ENCODE assay signal across 23 mouse cellular contexts in genomic region chr2:34017142-34017453, GRCm38 (mm10).
DNase-seq lines count a peak whose midpoint lies in the region; ATAC-seq lines count a peak whose summit lies in the region.
"Had no signal": no experiment of that assay in that cellular context is flagged by ENCODE, and none has a peak within 500 bp of the region (broad histone marks: within the 10 kb centered on the region; RNA-seq: fewer than 3 reads in every experiment).

No protein-coding gene starts in this region.

- no peaks in the 10 kb centered on the region for H3K4me1 ChIP-seq in heart, embryonic 10.5 days
- peaks cover 19% of the 10 kb centered on the region for H3K4me1 ChIP-seq in forebrain, embryonic 14.5 days (ENCODE audit: control insufficient read depth, insufficient read depth, low read length)
- H3K4me1 ChIP-seq in hindbrain, embryonic 14.5 days (replicated peaks; ENCODE audit: control insufficient read depth, insufficient read depth, low read length) = peaks cover 18% of the 10 kb centered on the region
- H3K4me1 ChIP-seq in neural tube, embryonic 13.5 days (replicated peaks) = peaks cover 20% of the 10 kb centered on the region
- H3K4me1 ChIP-seq: intestine, embryonic 15.5 days; megakaryocyte, embryonic 14.5 days had no signal

- DNase-seq in heart, adult 11 months = peak; percentile 68
- no peak for DNase-seq in heart, embryonic 10.5 days (ENCODE audit: low spot score)
- DNase-seq in forebrain, embryonic 14.5 days (ENCODE audit: low spot score) = no peak
- DNase-seq in hindbrain, embryonic 14.5 days (ENCODE audit: low spot score) = no peak
- no peak for DNase-seq in kidney, adult 9 months
- no peak for DNase-seq in heart, adult 9 months (ENCODE audit: low spot score in 2 of 2)
- DNase-seq in adrenal gland, postnatal 14 days = no peak
- DNase-seq: adrenal gland, postnatal 36 days; cerebellum, adult 11-12 months; cerebellum, postnatal 14 days; embryo, embryonic 11 days; heart, postnatal 36 days; kidney, postnatal 4 days; lung, adult 18-20 months; lung, postnatal 14 days; thymus, postnatal 36 days had no signal

- no peak overlapping the region for H3K4me3 ChIP-seq in heart, embryonic 10.5 days
- no peak overlapping the region for H3K4me3 ChIP-seq in forebrain, embryonic 14.5 days (ENCODE audit: low read depth, low read length)
- H3K4me3 ChIP-seq in hindbrain, embryonic 14.5 days (replicated peaks; ENCODE audit: low read length) = no peak overlapping the region
- no peak overlapping the region for H3K4me3 ChIP-seq in neural tube, embryonic 13.5 days
- H3K4me3 ChIP-seq: intestine, embryonic 15.5 days; limb, embryonic 10.5 days; megakaryocyte, embryonic 14.5 days; myocyte had no signal

- no peak overlapping the region for H3K9ac ChIP-seq in forebrain, embryonic 14.5 days (ENCODE audit: low read length)
- no peak overlapping the region for H3K9ac ChIP-seq in hindbrain, embryonic 14.5 days
- no peak overlapping the region; the same call in 1 of the 2 replicates for H3K9ac ChIP-seq in neural tube, embryonic 13.5 days
- H3K9ac ChIP-seq: intestine, embryonic 15.5 days had no signal

- H3K27me3 ChIP-seq in heart, embryonic 10.5 days (ENCODE audit: insufficient read depth, poor library complexity, severe bottlenecking) = peaks cover 5% of the 10 kb centered on the region
- no peaks in the 10 kb centered on the region for H3K27me3 ChIP-seq in forebrain, embryonic 14.5 days (replicated peaks; ENCODE audit: control insufficient read depth, insufficient read depth, low read length)
- H3K27me3 ChIP-seq in hindbrain, embryonic 14.5 days (ENCODE audit: control insufficient read depth, insufficient read depth, low read length) = no peaks in the 10 kb centered on the region
- no peaks in the 10 kb centered on the region for H3K27me3 ChIP-seq in neural tube, embryonic 13.5 days
- H3K27me3 ChIP-seq: intestine, embryonic 15.5 days had no signal

- no peaks in the 10 kb centered on the region for H3K36me3 ChIP-seq in heart, embryonic 10.5 days
- no peaks in the 10 kb centered on the region for H3K36me3 ChIP-seq in forebrain, embryonic 14.5 days (ENCODE audit: control insufficient read depth, insufficient read depth, low read length)
- no peaks in the 10 kb centered on the region for H3K36me3 ChIP-seq in hindbrain, embryonic 14.5 days (replicated peaks; ENCODE audit: control insufficient read depth, insufficient read depth)
- H3K36me3 ChIP-seq in neural tube, embryonic 13.5 days = no peaks in the 10 kb centered on the region
- H3K36me3 ChIP-seq: G1E; intestine, embryonic 15.5 days; limb, embryonic 10.5 days had no signal

- 66% methylated on average over 5 of the region's 5 CpGs for WGBS in heart, embryonic 10.5 days
- 57% methylated on average over 5 of the region's 5 CpGs for WGBS in forebrain, embryonic 14.5 days
- WGBS in hindbrain, embryonic 14.5 days = 57% methylated on average over 5 of the region's 5 CpGs
- 61% methylated on average over 5 of the region's 5 CpGs for WGBS in neural tube, embryonic 13.5 days

- H3K9me3 ChIP-seq in heart, embryonic 10.5 days = peaks cover 4% of the 10 kb centered on the region; the same call in 1 of the 2 replicates
- H3K9me3 ChIP-seq in forebrain, embryonic 14.5 days (replicated peaks; ENCODE audit: control insufficient read depth, low read length) = peaks cover 2% of the 10 kb centered on the region; the same call in 1 of the 2 replicates
- 0 out of 2 replicates have a peak, but pooled peaks cover 4% of the 10 kb centered on the region for H3K9me3 ChIP-seq in hindbrain, embryonic 14.5 days (ENCODE audit: control insufficient read depth, low read length)
- H3K9me3 ChIP-seq in neural tube, embryonic 13.5 days = 0 out of 2 replicates have a peak, but pooled peaks cover 8% of the 10 kb centered on the region

- H3K4me2 ChIP-seq in forebrain, embryonic 14.5 days (ENCODE audit: low read length) = peak overlapping the region; percentile 18
- no peak overlapping the region for H3K4me2 ChIP-seq in hindbrain, embryonic 14.5 days (replicated peaks)
- H3K4me2 ChIP-seq in neural tube, embryonic 13.5 days = peak overlapping the region; percentile 13; the same call in 1 of the 2 replicates
- H3K4me2 ChIP-seq: intestine, embryonic 15.5 days had no signal

- no peak overlapping the region for H3K27ac ChIP-seq in heart, embryonic 10.5 days
- peak overlapping the region; percentile 56 for H3K27ac ChIP-seq in forebrain, embryonic 14.5 days (ENCODE audit: low read depth, low read length)
- H3K27ac ChIP-seq in hindbrain, embryonic 14.5 days = peak overlapping the region; percentile 77
- peak overlapping the region; percentile 80 for H3K27ac ChIP-seq in neural tube, embryonic 13.5 days (replicated peaks)
- H3K27ac ChIP-seq: intestine, embryonic 15.5 days; limb, embryonic 10.5 days had no signal

- peak; percentile 48 for ATAC-seq in forebrain, embryonic 14.5 days
- no peak for ATAC-seq in hindbrain, embryonic 14.5 days (ENCODE audit: low FRiP score)
- ATAC-seq in neural tube, embryonic 13.5 days (ENCODE audit: low read depth) = no peak
- ATAC-seq: activated CD4-positive, CD25-positive, alpha-beta regulatory T cell, adult 4 months; intestine, embryonic 15.5 days had no signal
